Mouse (Mus musculus) hindbrain, embryonic 11.5 days (tissue): Measurements from ENCODE around the gene Alb. TPM values are rescaled to one million over a fixed set of nuclear protein-coding genes. Genes with fewer than 3 reads are reported as not detected.

Source experiments
- polyA plus RNA-seq: library from polyadenylated mRNA; unstranded; fragments of >200 nt; fragmentation: Nextera tagmentation; extraction: Ambion mirVana; gene quantifications from 2 replicates; pipeline ENCODE4 v1.2.1, GENCODE M21; 2014

Gene Alb
- polyA plus RNA-seq, 1 experiment from 2014 or later, result not detected

Other genes starting within 250 kb of the Alb start
- 27.1 and 31.6 TPM in 2 replicates for gene Cox18, start 236.9 kb upstream of the Alb start, polyA plus RNA-seq
- 30.1 and 39.8 TPM in 2 replicates for gene Ankrd17, start 94.3 kb upstream of the Alb start, polyA plus RNA-seq
- gene Gm9958, start 93.7 kb upstream of the Alb start, polyA plus RNA-seq, result 6.5 and 8.3 TPM in 2 replicates
- gene Afp, start 29.8 kb downstream of the Alb start, polyA plus RNA-seq, result 2.8 TPM in 1 of 2 replicates, not detected in the other
- not detected in 2 replicates for gene Afm, start 58.0 kb downstream of the Alb start, polyA plus RNA-seq
- gene 5830473C10Rik, start 100.2 kb downstream of the Alb start, polyA plus RNA-seq, result not detected in 2 replicates
- gene Rassf6, start 179.8 kb downstream of the Alb start, polyA plus RNA-seq, result 0.29 and 1.2 TPM in 2 replicates